Mouse (Mus musculus): Measurements from ENCODE around the gene Lrrc1.

Gene Lrrc1

GRCm38 (mm10) chr9:77385611-77386010, 159.1 kb downstream of the Lrrc1 start:
- DNase-seq (ENCODE audit: low spot score in 2 of 2), result no peak

- no peak for DNase-seq (ENCODE audit: low spot score in 2 of 2)
These were observed 160.0 kb downstream of the Lrrc1 start for GRCm38 (mm10) chr9:77384651-77385050.

GRCm38 (mm10) chr9:77383951-77384350, 160.7 kb downstream of the Lrrc1 start:
- DNase-seq (ENCODE audit: low spot score in 2 of 2), result no peak

GRCm38 (mm10) chr9:77382514-77382913, 162.2 kb downstream of the Lrrc1 start:
- no peak for DNase-seq (ENCODE audit: low spot score in 2 of 2)

GRCm38 (mm10) chr9:77381565-77381964, 163.1 kb downstream of the Lrrc1 start:
- peak; percentile 55 to 70 for DNase-seq (ENCODE audit: low spot score in 2 of 2)

All from urinary bladder, postnatal 36 days (tissue).